Mouse (Mus musculus): Measurements from ENCODE around the gene Fam198b.
"Not testable (repeated sequence)": the region's sequence is repeated elsewhere in the genome, so short reads cannot be mapped to it uniquely, and the experiment has no call there.

Gene Fam198b

GRCm38 (mm10) chr3:79928409-79928808, 44.1 kb downstream of the Fam198b start:
- no peak for DNase-seq

GRCm38 (mm10) chr3:79930141-79930744, 45.9 kb downstream of the Fam198b start:
- DNase-seq, result no peak

GRCm38 (mm10) chr3:79936213-79936612, 51.9 kb downstream of the Fam198b start:
- DNase-seq, result no peak

- DNase-seq, result no peak
These were observed 52.6 kb downstream of the Fam198b start for GRCm38 (mm10) chr3:79936730-79937447.

GRCm38 (mm10) chr3:79947736-79948135, 63.4 kb downstream of the Fam198b start:
- DNase-seq, result no peak

- no peak for DNase-seq
These were observed 63.8 kb downstream of the Fam198b start for GRCm38 (mm10) chr3:79948151-79948550.

- DNase-seq, result no peak
These were observed 68.9 kb downstream of the Fam198b start for GRCm38 (mm10) chr3:79953164-79953759.

GRCm38 (mm10) chr3:79955262-79955661, 70.9 kb downstream of the Fam198b start:
- DNase-seq, result no peak

- no peak for DNase-seq
These were observed 72.5 kb downstream of the Fam198b start for GRCm38 (mm10) chr3:79956792-79957191.

- DNase-seq, result no peak
These were observed 73.4 kb downstream of the Fam198b start for GRCm38 (mm10) chr3:79957752-79958151.

GRCm38 (mm10) chr3:79966709-79967108, 82.4 kb downstream of the Fam198b start:
- no peak for DNase-seq

GRCm38 (mm10) chr3:79967346-79967745, 83.0 kb downstream of the Fam198b start:
- no peak for DNase-seq

- no peak for DNase-seq
These were observed 84.1 kb downstream of the Fam198b start for GRCm38 (mm10) chr3:79968426-79968825.

- not testable (repeated sequence) for DNase-seq
These were observed 85.2 kb downstream of the Fam198b start for GRCm38 (mm10) chr3:79969536-79969935.

- DNase-seq, result no peak
These were observed 85.7 kb downstream of the Fam198b start for GRCm38 (mm10) chr3:79970070-79970469.

GRCm38 (mm10) chr3:79970498-79970897, 86.2 kb downstream of the Fam198b start:
- DNase-seq, result no peak

GRCm38 (mm10) chr3:79971542-79971941, 87.2 kb downstream of the Fam198b start:
- DNase-seq, result no peak

- DNase-seq, result no peak
These were observed 92.5 kb downstream of the Fam198b start for GRCm38 (mm10) chr3:79976786-79977185.

- DNase-seq, result no peak
These were observed 93.5 kb downstream of the Fam198b start for GRCm38 (mm10) chr3:79977656-79978450.

- DNase-seq, result no peak
These were observed 96.4 kb downstream of the Fam198b start for GRCm38 (mm10) chr3:79980714-79981113.

- DNase-seq, result no peak
These were observed 99.7 kb downstream of the Fam198b start for GRCm38 (mm10) chr3:79983961-79984419.

- DNase-seq, result no peak
These were observed 100.2 kb downstream of the Fam198b start for GRCm38 (mm10) chr3:79984542-79984941.

GRCm38 (mm10) chr3:79989250-79989649, 104.9 kb downstream of the Fam198b start:
- DNase-seq, result no peak

Measured in thymus, postnatal 14 days (tissue).